Comparison of ENCODE assay signal across 8 mouse cellular contexts in the genomic region with DNA sequence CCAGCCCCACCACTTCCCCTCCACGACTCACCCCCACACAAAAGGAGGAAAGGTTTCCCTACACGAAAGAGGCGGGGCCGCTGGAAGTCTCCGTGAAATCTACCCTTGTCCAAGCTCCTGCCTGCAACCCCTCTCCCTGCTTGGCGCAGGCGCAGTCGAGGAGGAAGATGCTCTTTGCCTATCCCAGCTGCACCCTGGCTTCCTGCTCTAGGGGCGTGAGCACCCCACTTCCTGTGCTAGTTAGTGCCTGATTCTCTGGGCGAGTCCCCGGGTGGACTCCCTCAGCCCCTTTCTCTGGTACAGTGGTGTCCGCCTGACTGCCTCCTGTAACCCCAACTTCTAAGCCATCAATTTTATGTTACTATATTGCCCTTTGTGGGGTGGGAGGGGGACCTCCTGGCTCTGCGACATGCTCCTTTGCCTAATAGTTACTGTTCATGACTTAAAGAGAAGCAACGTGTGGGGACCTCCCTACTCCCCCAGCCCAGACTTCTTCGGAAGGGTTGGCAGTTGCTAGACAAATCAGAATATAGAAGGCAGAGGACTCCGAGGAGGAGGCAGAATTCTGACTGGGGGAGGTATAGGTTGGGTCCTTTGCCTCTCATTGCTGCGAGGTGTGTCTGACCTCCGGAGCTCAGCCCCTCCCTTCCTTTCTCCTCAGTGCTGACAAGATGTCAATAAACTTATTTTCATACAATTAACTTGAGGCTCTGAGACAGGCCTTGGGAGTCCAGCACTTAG. TPM values are rescaled to one million over a fixed set of nuclear protein-coding genes. Genes with fewer than 3 reads are reported as not detected.
DNase-seq lines count a peak whose midpoint lies in the region; ATAC-seq lines count a peak whose summit lies in the region.

No protein-coding gene starts in this region.

- H3K9me3 ChIP-seq in forebrain, embryonic 13.5 days (replicated peaks) = no peaks in the 10 kb centered on the region
- H3K9me3 ChIP-seq in limb, embryonic 12.5 days = no peaks in the 10 kb centered on the region
- no peaks in the 10 kb centered on the region for H3K9me3 ChIP-seq in midbrain, embryonic 11.5 days (ENCODE audit: control insufficient read depth, low read length)

- H3K36me3 ChIP-seq in forebrain, embryonic 13.5 days (ENCODE audit: poor library complexity, severe bottlenecking) = peaks cover 23% of the 10 kb centered on the region
- H3K36me3 ChIP-seq in limb, embryonic 12.5 days = peaks cover 29% of the 10 kb centered on the region
- peaks cover 10% of the 10 kb centered on the region; the same call in 1 of the 2 replicates for H3K36me3 ChIP-seq in midbrain, embryonic 11.5 days (ENCODE audit: control insufficient read depth, insufficient read depth, low read length)

- H3K27ac ChIP-seq in forebrain, embryonic 13.5 days = no peak overlapping the region
- peak overlapping the region; percentile 17; the same call in 1 of the 2 replicates for H3K27ac ChIP-seq in limb, embryonic 12.5 days
- no peak overlapping the region for H3K27ac ChIP-seq in midbrain, embryonic 11.5 days (ENCODE audit: low read depth, low read length)

- peaks cover 35% of the 10 kb centered on the region for H3K4me1 ChIP-seq in forebrain, embryonic 13.5 days
- H3K4me1 ChIP-seq in limb, embryonic 12.5 days (replicated peaks) = peaks cover 27% of the 10 kb centered on the region
- H3K4me1 ChIP-seq in midbrain, embryonic 11.5 days (ENCODE audit: control insufficient read depth, insufficient read depth, low read length) = peaks cover 29% of the 10 kb centered on the region

- H3K4me3 ChIP-seq in forebrain, embryonic 13.5 days = peak overlapping the region; percentile 21
- peak overlapping the region; percentile 33 for H3K4me3 ChIP-seq in limb, embryonic 12.5 days (replicated peaks)
- peak overlapping the region; percentile 22 for H3K4me3 ChIP-seq in midbrain, embryonic 11.5 days (ENCODE audit: low read depth, low read length)

- 44% methylated on average over 18 of the region's 18 CpGs for WGBS in forebrain, embryonic 13.5 days
- WGBS in limb, embryonic 12.5 days = 25% methylated on average over 18 of the region's 18 CpGs
- WGBS in midbrain, embryonic 11.5 days = 36% methylated on average over 18 of the region's 18 CpGs

- H3K4me2 ChIP-seq in forebrain, embryonic 13.5 days = peak overlapping the region; percentile 40
- peak overlapping the region; percentile 56 for H3K4me2 ChIP-seq in limb, embryonic 12.5 days
- H3K4me2 ChIP-seq in midbrain, embryonic 11.5 days = peak overlapping the region; percentile 38

- H3K27me3 ChIP-seq in forebrain, embryonic 13.5 days = no peaks in the 10 kb centered on the region
- no peaks in the 10 kb centered on the region for H3K27me3 ChIP-seq in limb, embryonic 12.5 days
- no peaks in the 10 kb centered on the region for H3K27me3 ChIP-seq in midbrain, embryonic 11.5 days (ENCODE audit: control insufficient read depth, insufficient read depth, low read length)

- H3K9ac ChIP-seq in forebrain, embryonic 13.5 days = peak overlapping the region; percentile 36; the same call in 1 of the 2 replicates
- H3K9ac ChIP-seq in limb, embryonic 12.5 days (replicated peaks) = peak overlapping the region; percentile 57
- H3K9ac ChIP-seq in midbrain, embryonic 11.5 days (ENCODE audit: low read length) = peak overlapping the region; percentile 51; the same call in 1 of the 2 replicates

- DNase-seq in CD4-positive helper T cell, adult 2 months (ENCODE audit: low read depth, low spot score) = peak; percentile 89
- DNase-seq in ZHBTc4 (ENCODE audit: low read depth, low spot score) = peak; percentile 81
- DNase-seq in midbrain, embryonic 11.5 days (ENCODE audit: low spot score, missing footprints) = no peak
- DNase-seq in thymus, adult 18-20 months = peak; percentile 93 to 96
- DNase-seq in cerebellum, postnatal 10 days = no peak

- ATAC-seq in forebrain, embryonic 13.5 days = no peak
- peak; percentile 51 to 58 for ATAC-seq in hematopoietic stem cell, adult 5-6 weeks (replicated peaks in 1 of 2; ENCODE audit: insufficient read depth in 1 of 2, low FRiP score in 2 of 2, low TSS enrichment in 1 of 2, low read depth in 1 of 2, poor library complexity in 2 of 2, severe bottlenecking in 2 of 2)
- no peak for ATAC-seq in limb, embryonic 12.5 days (ENCODE audit: insufficient number of reproducible peaks, insufficient read depth, low FRiP score, low TSS enrichment, low read depth)
- ATAC-seq in midbrain, embryonic 11.5 days (ENCODE audit: low FRiP score) = no peak

RNA-seq across cellular contexts. Expression of gene Irf2bp1, which starts 2.6 kb away (rescaled TPM):
- 22.1 and 23.3 TPM in 2 replicates for polyA plus RNA-seq in forebrain, embryonic 13.5 days (2015; fragmentation: Nextera tagmentation; extraction: Ambion mirVana)
- 13.1 and 16.8 TPM in 2 replicates for total RNA-seq in hematopoietic stem cell, adult 5-6 weeks (2017)
- polyA plus RNA-seq in limb, embryonic 12.5 days (2016; fragmentation: Nextera tagmentation; extraction: Ambion mirVana) = 44.4 and 47.5 TPM in 2 replicates
- polyA plus RNA-seq in midbrain, embryonic 11.5 days (2014; fragmentation: Nextera tagmentation; extraction: Ambion mirVana) = 24.1 and 26.5 TPM in 2 replicates

RNA-seq across cellular contexts. Expression of gene Mypop, which starts 10.2 kb away (rescaled TPM):
- polyA plus RNA-seq in forebrain, embryonic 13.5 days (2015; fragmentation: Nextera tagmentation; extraction: Ambion mirVana) = 2.8 TPM in 2 replicates
- total RNA-seq in hematopoietic stem cell, adult 5-6 weeks (2017) = 0.10 and 0.69 TPM in 2 replicates
- 6.4 and 6.5 TPM in 2 replicates for polyA plus RNA-seq in limb, embryonic 12.5 days (2016; fragmentation: Nextera tagmentation; extraction: Ambion mirVana)
- polyA plus RNA-seq in midbrain, embryonic 11.5 days (2014; fragmentation: Nextera tagmentation; extraction: Ambion mirVana) = 3.7 and 4.0 TPM in 2 replicates

RNA-seq across cellular contexts. Expression of gene Nanos2, which starts 14.0 kb away (rescaled TPM):
- 0.68 and 0.69 TPM in 2 replicates for polyA plus RNA-seq in forebrain, embryonic 13.5 days (2015; fragmentation: Nextera tagmentation; extraction: Ambion mirVana)
- total RNA-seq in hematopoietic stem cell, adult 5-6 weeks (2017) = not detected in 2 replicates
- polyA plus RNA-seq in limb, embryonic 12.5 days (2016; fragmentation: Nextera tagmentation; extraction: Ambion mirVana) = not detected in 2 replicates
- 0.10 TPM in 2 replicates for polyA plus RNA-seq in midbrain, embryonic 11.5 days (2014; fragmentation: Nextera tagmentation; extraction: Ambion mirVana)

RNA-seq across cellular contexts. Expression of gene Foxa3, which starts 22.1 kb away (rescaled TPM):
- not detected in 2 replicates for polyA plus RNA-seq in forebrain, embryonic 13.5 days (2015; fragmentation: Nextera tagmentation; extraction: Ambion mirVana)
- total RNA-seq in hematopoietic stem cell, adult 5-6 weeks (2017) = 2.7 and 3.3 TPM in 2 replicates
- polyA plus RNA-seq in limb, embryonic 12.5 days (2016; fragmentation: Nextera tagmentation; extraction: Ambion mirVana) = 0.81 and 1.8 TPM in 2 replicates
- polyA plus RNA-seq in midbrain, embryonic 11.5 days (2014; fragmentation: Nextera tagmentation; extraction: Ambion mirVana) = not detected in 2 replicates

RNA-seq across cellular contexts. Expression of gene Sympk, which starts 22.9 kb away (rescaled TPM):
- polyA plus RNA-seq in forebrain, embryonic 13.5 days (2015; fragmentation: Nextera tagmentation; extraction: Ambion mirVana) = 34.3 and 36.7 TPM in 2 replicates
- 41.0 and 42.4 TPM in 2 replicates for total RNA-seq in hematopoietic stem cell, adult 5-6 weeks (2017)
- 51.9 and 56.0 TPM in 2 replicates for polyA plus RNA-seq in limb, embryonic 12.5 days (2016; fragmentation: Nextera tagmentation; extraction: Ambion mirVana)
- 30.9 and 33.3 TPM in 2 replicates for polyA plus RNA-seq in midbrain, embryonic 11.5 days (2014; fragmentation: Nextera tagmentation; extraction: Ambion mirVana)

Comparison
In these comparisons a context has a peak if more than half of its experiments do, and no peak if none do; other contexts are left out.
1. DNase-seq: peak in CD4-positive helper T cell, adult 2 months (single experiment), ZHBTc4 (single experiment) and thymus, adult 18-20 months (2 of 2); none in midbrain, embryonic 11.5 days (single experiment) and cerebellum, postnatal 10 days (0 of 2).
2. ATAC-seq: peak in hematopoietic stem cell, adult 5-6 weeks (2 of 2); none in forebrain, embryonic 13.5 days (single experiment), limb, embryonic 12.5 days (single experiment) and midbrain, embryonic 11.5 days (single experiment).
3. Peak in every context shown above with its lines, with median percentiles within 50 percentile points of each other: H3K4me2 ChIP-seq, H3K4me3 ChIP-seq and H3K9ac ChIP-seq.